Mouse (Mus musculus) spleen, adult 2 months (tissue): ENCODE measurements around the gene Pm20d2.

Experiments used
- CTCF ChIP-seq: fragments of 200-500 bp; IDR thresholded peaks from 2 replicates; pipeline ENCODE4 v1.5.1; 2011; ENCODE audit warnings: mild to moderate bottlenecking, inconsistent platforms; ENCODE audit not compliant: insufficient read depth, insufficient read length, insufficient replicate concordance; ENCODE audit errors: extremely low read depth
- POLR2A ChIP-seq: fragments of 200-500 bp; IDR thresholded peaks from 2 replicates; pipeline ENCODE4 v1.6.1; 2011; ENCODE audit warnings: low read depth, low read length, inconsistent platforms

GRCm38 (mm10) chr4:33230881-33231280 is 41.3 kb upstream of the Pm20d2 start:
- no peak for TF ChIP-seq POLR2A
- TF ChIP-seq CTCF, result no peak
